Mouse (Mus musculus) hindbrain, embryonic 10.5 days (tissue): ENCODE measurements at regions not wholly inside any gene's neighbourhood (a gene's known extent, or its start where the extent isn't known, plus 50 kb on each side); places are given as distances from the start of the nearest gene placed in this dataset.

Source experiments
- DNase-seq: peaks from one replicate; pipeline ENCODE4 v3.0.0-alpha.2; 2017; ENCODE audit warnings: low spot score
- H3K27ac ChIP-seq: fragments of 300-500 bp; sonication (generic); 2 replicates; pipeline ENCODE4 v1.5.1; 2016; ENCODE audit warnings: mild to moderate bottlenecking, moderate library complexity
- H3K27me3 ChIP-seq: fragments of 300-500 bp; sonication (generic); 2 replicates; pipeline ENCODE4 v1.6.1; 2016; ENCODE audit warnings: mild to moderate bottlenecking; ENCODE audit not compliant: poor library complexity, insufficient read depth, severe bottlenecking
- H3K36me3 ChIP-seq: fragments of 300-500 bp; sonication (generic); 2 replicates; pipeline ENCODE4 v1.6.1; 2016; ENCODE audit warnings: mild to moderate bottlenecking, moderate library complexity
- H3K4me1 ChIP-seq: fragments of 300-500 bp; sonication (generic); replicated peaks from 2 replicates; pipeline ENCODE4 v1.6.1; 2016; ENCODE audit warnings: mild to moderate bottlenecking
- H3K4me3 ChIP-seq: fragments of 300-500 bp; sonication (generic); 2 replicates; pipeline ENCODE4 v1.5.1; 2016; ENCODE audit warnings: mild to moderate bottlenecking, moderate library complexity
- H3K9me3 ChIP-seq: fragments of 300-500 bp; sonication (generic); 2 replicates; pipeline ENCODE4 v1.6.1; 2016; ENCODE audit warnings: mild to moderate bottlenecking, moderate library complexity
- WGBS: fragments of 180-500 bp; shearing (Covaris S2); methylation state at CpG from one replicate; pipeline ENCODE4 v1.1.7; 2016; 5-methylcytosine and 5-hydroxymethylcytosine counted together

DNA sequence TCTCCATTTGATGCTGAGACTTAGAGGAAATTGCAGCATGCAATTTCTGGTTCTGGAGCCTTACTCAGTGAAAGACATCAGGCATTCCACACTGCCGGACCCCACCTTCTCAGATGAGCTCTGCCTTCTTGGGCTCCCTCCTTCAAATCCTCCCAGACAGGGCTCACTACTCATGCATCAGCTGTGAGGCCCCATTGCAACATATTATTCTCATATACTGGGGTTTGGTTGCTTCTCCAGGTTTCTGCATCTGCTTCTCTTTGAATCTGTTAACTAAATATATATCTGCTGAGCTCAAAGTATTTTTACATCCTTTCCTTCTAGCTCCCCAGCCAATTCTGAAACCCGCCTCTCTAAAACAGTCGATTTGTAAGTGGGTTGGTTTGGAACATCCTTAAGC is 68.8 kb upstream of the AI593442 start:
- 95% methylated on average over 3 of the region's 3 CpGs for WGBS
- Histone ChIP-seq H3K27ac (no peak overlapping the region), H3K9me3 (no peaks in the 10 kb centered on the region), H3K4me3 (no peak overlapping the region), H3K27me3 (no peaks in the 10 kb centered on the region), H3K36me3 (no peaks in the 10 kb centered on the region), H3K4me1 (no peaks in the 10 kb centered on the region)
- no peak for DNase-seq

DNA sequence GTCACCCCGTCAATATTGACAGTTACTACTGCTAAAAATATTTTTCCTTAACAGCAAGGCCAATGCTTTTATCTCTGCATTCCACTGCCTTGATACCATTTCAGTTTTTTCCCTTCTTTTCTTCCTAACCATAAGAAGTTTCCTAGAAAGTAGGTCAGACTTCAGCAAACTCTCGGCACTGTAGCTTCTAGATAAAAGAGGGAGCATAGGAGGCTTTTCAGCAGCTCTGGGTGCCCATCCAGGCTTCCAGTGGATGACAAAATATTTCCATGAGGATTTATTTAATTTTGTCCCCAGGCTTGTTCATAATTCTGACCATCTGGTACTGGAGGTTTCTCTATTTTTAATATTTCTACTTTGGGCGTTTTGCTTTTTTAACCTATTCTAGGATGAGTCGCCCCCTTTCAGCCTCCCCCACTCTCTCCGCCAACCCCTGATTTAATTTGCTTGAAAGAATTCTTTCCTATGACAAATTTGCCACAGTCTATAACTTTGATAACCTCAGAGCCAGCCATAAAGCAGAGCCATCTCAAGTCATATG is 59.0 kb upstream of the AI593442 start:
- WGBS = 91% methylated on average over 5 of the region's 5 CpGs
- H3K36me3 ChIP-seq = no peaks in the 10 kb centered on the region
- no peak overlapping the region for H3K4me3 ChIP-seq
- no peaks in the 10 kb centered on the region for H3K27me3 ChIP-seq
- H3K4me1 ChIP-seq = no peaks in the 10 kb centered on the region
- H3K27ac ChIP-seq = no peak overlapping the region
- no peak for DNase-seq
- H3K9me3 ChIP-seq = no peaks in the 10 kb centered on the region
